Mouse (Mus musculus) thymus, adult 2 months (tissue): ENCODE measurements at regions not wholly inside any gene's neighbourhood (a gene's known extent, or its start where the extent isn't known, plus 50 kb on each side); places are given as distances from the start of the nearest gene placed in this dataset.

Experiments
- DNase-seq: peaks from one replicate; pipeline ENCODE4 v3.0.0; 2021
- H3K27ac ChIP-seq: fragments of 200-500 bp; 2 replicates; pipeline ENCODE4 v1.5.1; 2012; ENCODE audit warnings: low read length, control low read depth; ENCODE audit not compliant: control insufficient read depth, insufficient read depth
- H3K27me3 ChIP-seq: fragments of 200-500 bp; 2 replicates; pipeline ENCODE4 v1.6.1; 2012; ENCODE audit warnings: mild to moderate bottlenecking, low read length, moderate library complexity, mixed read lengths; ENCODE audit not compliant: control insufficient read depth, insufficient read depth
- H3K36me3 ChIP-seq: fragments of 200-500 bp; 2 replicates; pipeline ENCODE4 v1.6.1; 2012; ENCODE audit warnings: mild to moderate bottlenecking, low read length, moderate library complexity; ENCODE audit not compliant: control insufficient read depth, insufficient read depth
- H3K4me1 ChIP-seq: fragments of 200-500 bp; replicated peaks from 2 replicates; pipeline ENCODE4 v1.6.1; 2012; ENCODE audit warnings: low read length; ENCODE audit not compliant: control insufficient read depth, insufficient read depth
- H3K4me3 ChIP-seq: fragments of 200-500 bp; 2 replicates; pipeline ENCODE4 v1.5.1; 2012; ENCODE audit warnings: mild to moderate bottlenecking, low read length, control low read depth, moderate library complexity; ENCODE audit not compliant: control insufficient read depth, insufficient read depth
- CTCF ChIP-seq: fragments of 200-500 bp; IDR thresholded peaks from 2 replicates; pipeline ENCODE4 v1.5.1; 2012; ENCODE audit warnings: mild to moderate bottlenecking, control low read depth, low read length, moderate library complexity, borderline replicate concordance; ENCODE audit not compliant: control insufficient read depth, poor library complexity, insufficient read depth; ENCODE audit errors: extremely low read depth
- POLR2A ChIP-seq: fragments of 200-500 bp; IDR thresholded peaks from 2 replicates; pipeline ENCODE4 v1.6.1; 2012; ENCODE audit warnings: mild to moderate bottlenecking, low read length, control low read depth, moderate library complexity; ENCODE audit not compliant: control insufficient read depth, poor library complexity, insufficient read depth; ENCODE audit errors: extremely low read depth
- WGBS: fragments of 180-500 bp; shearing (Covaris S2); methylation state at CpG from one replicate; pipeline ENCODE4 v1.1.7; 2018; 5-methylcytosine and 5-hydroxymethylcytosine counted together

- 43% methylated on average over 11 of the region's 11 CpGs for WGBS
- H3K27ac ChIP-seq: no peak overlapping the region
- DNase-seq: no peak
- no peaks in the 10 kb centered on the region for H3K36me3 ChIP-seq
- H3K4me3 ChIP-seq: no peak overlapping the region
- 0 out of 2 replicates have a peak, but pooled peaks cover 4% of the 10 kb centered on the region for H3K4me1 ChIP-seq
- TF ChIP-seq CTCF (no peak), POLR2A (no peak)
- H3K27me3 ChIP-seq: no peaks in the 10 kb centered on the region
Measured at GRCm38 (mm10) chr8:26808111-26808651, 168.9 kb upstream of the Zfp703 start.

- no peaks in the 10 kb centered on the region for H3K27me3 ChIP-seq
- DNase-seq: no peak
- no peak overlapping the region for H3K27ac ChIP-seq
- TF ChIP-seq CTCF (no peak), POLR2A (no peak)
- no peaks in the 10 kb centered on the region for H3K36me3 ChIP-seq
- no peak overlapping the region for H3K4me3 ChIP-seq
- 36% methylated on average over 3 of the region's 3 CpGs for WGBS
- 0 out of 2 replicates have a peak, but pooled peaks cover 4% of the 10 kb centered on the region for H3K4me1 ChIP-seq
Measured at GRCm38 (mm10) chr8:26808771-26809170, 168.4 kb upstream of the Zfp703 start.

DNA sequence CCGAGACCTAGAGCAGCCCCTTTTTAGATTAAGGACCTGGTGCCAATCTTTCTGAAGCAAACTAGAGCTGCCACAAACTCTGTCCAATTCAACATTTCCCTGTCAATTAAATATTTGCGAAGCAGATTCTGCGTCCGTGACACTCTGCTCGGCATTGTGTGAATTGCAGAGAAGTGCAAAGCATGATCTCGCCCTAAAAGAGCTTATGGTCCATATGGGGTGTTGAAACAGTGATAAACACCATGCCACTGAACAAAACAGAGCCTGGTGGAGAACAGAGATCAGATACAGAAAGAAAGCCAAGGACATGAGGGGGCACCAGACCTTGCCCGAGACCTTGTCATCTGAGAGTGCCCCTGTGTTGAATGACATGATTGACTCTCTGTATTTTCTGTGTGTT is 167.2 kb upstream of the Zfp703 start:
- no peak for TF ChIP-seq CTCF
- TF ChIP-seq POLR2A: no peak
- 95% methylated on average over 7 of the region's 7 CpGs for WGBS
- Histone ChIP-seq H3K36me3 (no peaks in the 10 kb centered on the region), H3K27ac (no peak overlapping the region), H3K4me3 (no peak overlapping the region), H3K27me3 (no peaks in the 10 kb centered on the region), H3K4me1 (0 out of 2 replicates have a peak, but pooled peaks cover 4% of the 10 kb centered on the region)
- DNase-seq: no peak

- TF ChIP-seq POLR2A (no peak), CTCF (no peak)
- Histone ChIP-seq H3K4me1 (0 out of 2 replicates have a peak, but pooled peaks cover 4% of the 10 kb centered on the region), H3K36me3 (no peaks in the 10 kb centered on the region), H3K27me3 (no peaks in the 10 kb centered on the region), H3K4me3 (no peak overlapping the region), H3K27ac (no peak overlapping the region)
- DNase-seq: no peak
- whole genome bisulfite sequencing: 91% methylated on average over 12 of the region's 12 CpGs
Measured at GRCm38 (mm10) chr8:26811533-26812236, 165.4 kb upstream of the Zfp703 start.

DNA sequence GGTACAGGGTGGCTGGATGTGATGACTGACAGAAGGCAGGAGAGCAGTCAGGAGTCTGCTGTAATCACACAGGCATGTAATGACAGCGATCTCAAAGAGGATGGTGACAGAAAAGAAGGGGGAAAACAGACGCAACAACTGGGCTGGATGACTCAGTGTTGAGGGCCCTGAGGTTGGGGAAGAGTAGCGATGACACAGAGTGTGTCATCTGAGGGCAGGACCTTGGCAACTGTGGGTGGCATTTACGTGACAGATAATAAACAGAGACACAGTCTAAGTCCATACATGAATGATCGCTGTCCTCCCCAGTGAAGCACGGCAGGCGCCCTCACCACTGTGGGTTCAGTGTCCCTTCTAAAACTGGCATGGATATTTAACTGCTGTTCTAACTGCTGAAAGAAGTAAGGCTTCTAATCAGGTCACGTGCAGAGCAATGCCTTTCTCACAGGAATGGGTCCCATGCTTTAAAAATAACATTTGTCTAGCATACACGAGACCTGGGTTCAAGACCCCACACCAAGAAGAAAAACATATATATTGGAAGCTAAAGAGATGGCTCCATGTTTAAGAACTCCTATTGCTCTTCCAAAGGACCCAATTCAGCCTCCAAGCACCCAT is 163.8 kb upstream of the Zfp703 start:
- no peaks in the 10 kb centered on the region for H3K36me3 ChIP-seq
- H3K4me3 ChIP-seq: no peak overlapping the region
- H3K27ac ChIP-seq: no peak overlapping the region
- 0 out of 2 replicates have a peak, but pooled peaks cover 4% of the 10 kb centered on the region for H3K4me1 ChIP-seq
- no peak for DNase-seq
- TF ChIP-seq CTCF: no peak
- H3K27me3 ChIP-seq: no peaks in the 10 kb centered on the region
- WGBS: 97% methylated on average over 9 of the region's 9 CpGs

DNA sequence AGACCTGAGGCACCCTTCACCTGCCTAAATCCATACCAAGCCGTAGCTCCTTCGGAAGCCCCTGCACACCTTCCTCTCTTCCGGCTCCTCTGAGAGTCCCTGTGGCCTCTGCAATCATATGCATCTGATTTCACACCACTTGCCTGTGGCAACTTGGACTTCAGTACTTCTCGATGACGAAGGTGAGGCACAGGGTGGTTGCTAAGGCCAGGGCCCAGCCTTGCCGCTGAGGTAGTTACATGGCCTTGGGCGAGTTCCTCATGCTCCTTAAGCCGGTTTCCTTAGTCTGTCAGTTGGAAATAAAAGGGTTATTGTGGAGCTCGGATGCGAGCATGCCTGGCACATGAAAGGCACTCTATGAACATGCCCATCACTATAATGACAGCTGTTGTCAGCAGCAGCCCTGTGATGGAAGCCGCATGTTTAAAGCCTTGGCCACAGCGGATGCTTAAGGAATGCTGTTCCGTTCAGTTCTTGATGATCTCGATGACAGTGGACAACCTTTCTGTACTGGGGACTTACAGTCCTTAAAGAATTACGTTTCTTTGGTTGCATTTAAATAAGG is 162.0 kb upstream of the Zfp703 start:
- WGBS: 96% methylated on average over 15 of the region's 15 CpGs
- H3K36me3 ChIP-seq: no peaks in the 10 kb centered on the region
- no peak for DNase-seq
- H3K4me1 ChIP-seq: no peaks in the 10 kb centered on the region
- no peak for TF ChIP-seq POLR2A
- TF ChIP-seq CTCF: no peak
- no peak overlapping the region for H3K4me3 ChIP-seq
- no peak overlapping the region for H3K27ac ChIP-seq
- H3K27me3 ChIP-seq: no peaks in the 10 kb centered on the region

GRCm38 (mm10) chr8:26816977-26817376 is 160.1 kb upstream of the Zfp703 start:
- H3K27me3 ChIP-seq: no peaks in the 10 kb centered on the region
- H3K4me1 ChIP-seq: no peaks in the 10 kb centered on the region
- DNase-seq: no peak
- WGBS: 94% methylated on average over 7 of the region's 7 CpGs
- no peak overlapping the region for H3K4me3 ChIP-seq
- H3K27ac ChIP-seq: no peak overlapping the region
- H3K36me3 ChIP-seq: no peaks in the 10 kb centered on the region
- TF ChIP-seq POLR2A (no peak), CTCF (no peak)
